Mouse (Mus musculus) liver, embryonic 16.5 days (tissue): Measurements from ENCODE around the gene Spryd7. TPM values are rescaled to one million over a fixed set of nuclear protein-coding genes. Genes with fewer than 3 reads are reported as not detected.
"Not testable (repeated sequence)": the region's sequence is repeated elsewhere in the genome, so short reads cannot be mapped to it uniquely, and the experiment has no call there.

Source experiments
- ATAC-seq: fragments of 200-750 bp; cut with Nextera tagmentation; 2 replicates; pipeline ENCODE4 v1.8.0; 2017; ENCODE audit warnings: low read depth, mild to moderate bottlenecking, moderate number of reproducible peaks, moderate library complexity
- H3K27ac ChIP-seq: fragments of 300-500 bp; sonication (generic); 2 replicates; pipeline ENCODE4 v1.5.1; 2014; ENCODE audit warnings: mild to moderate bottlenecking, low read length
- H3K27me3 ChIP-seq: fragments of 300-500 bp; sonication (generic); 2 replicates; pipeline ENCODE4 v1.6.1; 2014; ENCODE audit warnings: low read depth, low read length, mixed read lengths; ENCODE audit not compliant: control insufficient read depth, insufficient read depth
- H3K36me3 ChIP-seq: fragments of 300-500 bp; sonication (generic); 2 replicates; pipeline ENCODE4 v1.6.1; 2014; ENCODE audit warnings: mild to moderate bottlenecking; ENCODE audit not compliant: control insufficient read depth, insufficient read depth
- H3K4me1 ChIP-seq: fragments of 300-500 bp; sonication (generic); 2 replicates; pipeline ENCODE4 v1.6.1; 2014; ENCODE audit warnings: low read depth, low read length, mixed read lengths; ENCODE audit not compliant: control insufficient read depth
- H3K4me2 ChIP-seq: fragments of 300-500 bp; sonication (generic); 2 replicates; pipeline ENCODE4 v1.6.1; 2014; ENCODE audit warnings: low read depth, low read length, mixed read lengths
- H3K4me3 ChIP-seq: fragments of 300-500 bp; sonication (generic); 2 replicates; pipeline ENCODE4 v1.5.1; 2014; ENCODE audit warnings: low read depth, mild to moderate bottlenecking, low read length
- H3K9ac ChIP-seq: fragments of 300-500 bp; sonication (generic); 2 replicates; pipeline ENCODE4 v1.6.1; 2014; ENCODE audit warnings: low read depth, low read length
- H3K9me3 ChIP-seq: fragments of 300-500 bp; sonication (generic); replicated peaks from 2 replicates; pipeline ENCODE4 v1.6.1; 2016; ENCODE audit warnings: low read length; ENCODE audit not compliant: control insufficient read depth
- WGBS: fragments of 180-500 bp; shearing (Covaris S2); extraction: QIAGEN DNeasy Blood & Tissue Kit; methylation state at CpG from one replicate; pipeline ENCODE4 v1.1.7; 2014; ENCODE audit not compliant: insufficient replicate concordance; 5-methylcytosine and 5-hydroxymethylcytosine counted together
- polyA plus RNA-seq: library from polyadenylated mRNA; unstranded; fragments of >200 nt; fragmentation: Nextera tagmentation; extraction: Ambion mirVana; gene quantifications from 2 replicates; pipeline ENCODE4 v1.2.1, GENCODE M21; 2015

Gene Spryd7
- polyA plus RNA-seq = 5.0 and 7.9 TPM in 2 replicates

GRCm38 (mm10) chr14:61556289-61557147 is at the start of gene Spryd7:
Gene Spryd7, minus strand, starts transcription at chr14:61556886.
- under 1% methylated on average over 70 of the region's 72 CpGs for WGBS
- peak; percentile 95 for ATAC-seq

GRCm38 (mm10) chr14:61606088-61606487 is 49.4 kb upstream of the Spryd7 start:
- 72% methylated on average over 2 of the region's 2 CpGs for whole genome bisulfite sequencing
- not testable (repeated sequence) for H3K4me3 ChIP-seq

More at GRCm38 (mm10) chr14:61556289-61557147, at the start of gene Spryd7:
- peaks cover 7% of the 10 kb centered on the region for H3K4me1 ChIP-seq
- H3K4me3 ChIP-seq = peak within 1 kb of the TSS; percentile 86
- H3K36me3 ChIP-seq = no peaks in the 10 kb centered on the region
- peak within 1 kb of the TSS; percentile 86 for H3K9ac ChIP-seq
- no peaks in the 10 kb centered on the region for H3K9me3 ChIP-seq
- H3K27ac ChIP-seq = peak within 1 kb of the TSS; percentile 64
- H3K27me3 ChIP-seq = no peaks in the 10 kb centered on the region
- H3K4me2 ChIP-seq = peak within 1 kb of the TSS; percentile 99

GRCm38 (mm10) chr14:61604081-61604480 is 47.4 kb upstream of the Spryd7 start:
- Histone ChIP-seq H3K27me3 (no peaks in the 10 kb centered on the region), H3K9me3 (no peaks in the 10 kb centered on the region), H3K4me2 (no peak overlapping the region), H3K4me1 (peaks cover 11% of the 10 kb centered on the region), H3K36me3 (peaks cover 4% of the 10 kb centered on the region), H3K4me3 (no peak overlapping the region), H3K27ac (no peak overlapping the region), H3K9ac (no peak overlapping the region)
- no peak for ATAC-seq
- 81% methylated on average over 3 of the region's 3 CpGs for WGBS

More at GRCm38 (mm10) chr14:61606088-61606487, 49.4 kb upstream of the Spryd7 start:
- H3K27ac ChIP-seq, H3K4me2 ChIP-seq, H3K27me3 ChIP-seq, ATAC-seq, H3K4me1 ChIP-seq, H3K9me3 ChIP-seq, H3K9ac ChIP-seq, H3K36me3 ChIP-seq: not testable (repeated sequence)

DNA sequence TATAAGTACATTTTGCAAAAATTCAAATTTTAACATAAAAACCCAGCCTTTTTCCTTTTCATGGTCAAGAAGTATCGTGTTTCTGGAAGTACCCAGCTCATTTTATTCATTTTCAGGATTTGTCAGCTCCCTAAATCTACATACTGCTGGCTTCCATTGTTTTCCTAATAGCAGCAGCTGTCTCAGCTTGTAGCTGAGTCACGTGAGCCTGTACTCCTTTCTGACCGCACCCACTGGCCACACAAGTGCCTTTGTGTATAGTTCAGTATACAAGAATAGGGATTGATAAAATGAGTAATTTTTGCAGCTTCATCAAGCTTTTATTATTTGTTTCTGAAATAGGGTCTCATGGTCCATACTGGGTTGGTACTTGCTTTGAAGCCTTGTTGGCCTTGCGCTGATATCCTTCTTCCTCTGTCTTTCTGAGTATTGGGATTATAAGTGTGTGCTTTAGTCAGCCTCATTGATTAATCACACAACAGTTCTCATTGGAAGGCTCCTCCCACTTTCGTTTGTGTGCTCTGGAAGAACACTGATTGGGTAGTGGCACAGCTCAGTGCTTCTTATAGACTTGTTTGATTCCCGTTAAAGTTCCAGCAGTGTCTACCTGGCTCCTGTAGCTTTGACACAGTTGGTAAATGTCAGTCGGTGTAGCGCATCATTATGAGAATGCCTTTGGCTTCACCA is 46.5 kb upstream of the Spryd7 start:
- Histone ChIP-seq H3K9me3 (no peaks in the 10 kb centered on the region), H3K4me2 (no peak overlapping the region), H3K4me1 (peaks cover 15% of the 10 kb centered on the region), H3K36me3 (peaks cover 4% of the 10 kb centered on the region), H3K4me3 (no peak overlapping the region), H3K27me3 (no peaks in the 10 kb centered on the region), H3K27ac (no peak overlapping the region), H3K9ac (no peak overlapping the region)
- WGBS = 78% methylated on average over 8 of the region's 8 CpGs
- ATAC-seq = no peak

DNA sequence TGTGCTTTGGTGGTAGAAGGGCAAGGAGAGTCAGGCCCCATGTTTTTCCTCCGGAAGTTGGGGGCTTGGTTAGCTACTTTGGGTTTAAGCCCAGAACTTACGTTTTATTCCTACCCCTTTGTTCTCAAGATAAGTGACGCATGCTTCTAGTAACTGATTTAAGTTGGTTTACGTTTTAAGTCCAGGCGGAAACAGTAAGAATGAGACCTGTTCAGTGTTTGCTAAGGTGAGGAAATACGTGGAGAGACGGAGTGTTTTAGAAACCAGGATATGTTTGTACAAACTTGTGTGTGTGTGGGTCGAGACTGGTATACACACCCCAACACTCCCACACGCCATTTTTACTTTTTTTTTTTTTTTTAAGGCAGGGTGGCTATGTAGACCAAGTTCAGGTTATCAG is 44.7 kb upstream of the Spryd7 start:
- Histone ChIP-seq H3K27ac (no peak overlapping the region), H3K27me3 (no peaks in the 10 kb centered on the region), H3K4me1 (peaks cover 18% of the 10 kb centered on the region), H3K9me3 (no peaks in the 10 kb centered on the region), H3K4me2 (no peak overlapping the region), H3K9ac (no peak overlapping the region), H3K4me3 (no peak overlapping the region), H3K36me3 (peaks cover 4% of the 10 kb centered on the region)
- 70% methylated on average over 9 of the region's 9 CpGs for WGBS
- ATAC-seq = no peak

DNA sequence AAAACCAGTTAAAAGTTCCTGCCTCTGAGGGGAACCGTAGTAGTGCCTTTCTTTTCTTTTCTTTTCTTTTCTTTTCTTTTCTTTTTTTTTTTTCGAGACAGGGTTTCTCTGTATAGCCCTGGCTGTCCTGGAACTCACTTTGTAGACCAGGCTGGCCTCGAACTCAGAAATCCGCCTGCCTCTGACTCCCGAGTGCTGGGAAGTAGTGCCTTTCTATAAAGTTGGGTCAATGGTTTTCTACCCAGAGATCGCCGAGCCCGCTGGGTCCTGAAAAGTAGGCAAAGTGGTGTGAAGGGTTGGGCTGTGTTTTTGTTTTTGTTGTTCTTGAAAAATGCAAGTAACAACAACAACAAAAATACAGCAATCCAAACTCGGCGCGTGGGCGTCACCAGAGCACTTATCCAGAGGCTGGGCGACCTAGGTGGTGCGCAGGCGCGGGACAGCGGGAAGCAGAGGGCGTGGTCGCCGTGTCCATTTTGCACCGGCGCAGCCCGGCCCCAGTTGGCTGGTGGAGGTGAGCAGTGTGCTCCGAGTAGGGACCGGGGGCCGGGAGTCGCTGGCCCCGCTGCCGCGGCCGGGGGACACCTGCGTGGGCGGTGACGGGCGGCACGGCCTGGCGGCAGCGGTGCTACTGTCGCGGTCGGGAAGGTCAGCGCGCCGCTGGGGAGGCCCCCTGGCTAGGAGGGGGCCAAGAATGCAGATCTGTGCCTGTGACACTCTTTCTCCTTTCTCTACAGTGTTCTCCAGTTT is 42.5 kb upstream of the Spryd7 start:
- peaks cover 4% of the 10 kb centered on the region for H3K36me3 ChIP-seq
- H3K9me3 ChIP-seq = no peaks in the 10 kb centered on the region
- peak overlapping the region; percentile 68 for H3K27ac ChIP-seq
- 3% methylated on average over 44 of the region's 44 CpGs for WGBS
- ATAC-seq = peak; percentile 100
- peak overlapping the region; percentile 72 for H3K4me3 ChIP-seq
- H3K9ac ChIP-seq = peak overlapping the region; percentile 79
- H3K27me3 ChIP-seq = no peaks in the 10 kb centered on the region
- peaks cover 18% of the 10 kb centered on the region for H3K4me1 ChIP-seq
- H3K4me2 ChIP-seq = peak overlapping the region; percentile 66

DNA sequence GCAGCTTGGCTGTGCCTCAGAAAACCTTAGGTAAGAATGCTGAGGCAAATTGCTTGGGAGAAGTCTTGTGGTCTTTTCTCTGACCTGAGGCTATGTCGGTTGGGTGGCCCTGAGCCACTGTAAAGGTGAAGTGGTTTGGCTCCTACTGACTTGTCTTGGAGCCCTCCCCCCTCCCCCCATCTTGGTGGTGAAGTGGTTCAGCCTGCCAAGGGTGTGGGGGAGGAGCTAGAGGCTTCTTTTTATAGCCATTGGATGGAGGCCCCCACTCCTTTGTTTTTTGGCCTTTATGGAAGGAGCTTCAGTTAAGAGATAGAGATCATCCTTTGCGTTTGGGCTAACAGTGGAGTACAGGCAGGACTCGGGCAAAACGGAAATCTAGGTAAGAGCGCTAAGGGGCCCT is 41.3 kb upstream of the Spryd7 start, which contains the start of gene Trim13:
Gene Trim13 (plus strand): TSS at position 280 of the 400 bp plus-strand sequence.
- H3K4me2 ChIP-seq = peak within 1 kb of the TSS; percentile 66
- ATAC-seq = no peak
- peak within 1 kb of the TSS; percentile 79 for H3K9ac ChIP-seq
- H3K9me3 ChIP-seq = no peaks in the 10 kb centered on the region
- peak within 1 kb of the TSS; percentile 72 for H3K4me3 ChIP-seq
- no peaks in the 10 kb centered on the region for H3K36me3 ChIP-seq
- no peaks in the 10 kb centered on the region for H3K27me3 ChIP-seq
- WGBS = 26% methylated on average over 5 of the region's 5 CpGs
- no peak within 1 kb of the TSS for H3K27ac ChIP-seq
- H3K4me1 ChIP-seq = peaks cover 18% of the 10 kb centered on the region

- H3K4me3 ChIP-seq = no peak overlapping the region
- no peak overlapping the region for H3K27ac ChIP-seq
- peaks cover 18% of the 10 kb centered on the region for H3K4me1 ChIP-seq
- H3K27me3 ChIP-seq = no peaks in the 10 kb centered on the region
- H3K9ac ChIP-seq = no peak overlapping the region
- ATAC-seq = no peak
- H3K36me3 ChIP-seq = no peaks in the 10 kb centered on the region
- no peaks in the 10 kb centered on the region for H3K9me3 ChIP-seq
- 68% methylated on average over 9 of the region's 9 CpGs for WGBS
- no peak overlapping the region for H3K4me2 ChIP-seq
These were observed 40.2 kb upstream of the Spryd7 start for GRCm38 (mm10) chr14:61596719-61597426.
